Mouse (Mus musculus) G1E (cell line): ENCODE data around the gene Unc5c. TPM values are rescaled to one million over a fixed set of nuclear protein-coding genes. Genes with fewer than 3 reads are reported as not detected.

Source experiments
- ATAC-seq: 2 replicates; pipeline ENCODE4 v1.8.0; 2016; ENCODE audit warnings: mild to moderate bottlenecking; ENCODE audit not compliant: insufficient number of reproducible peaks, poor library complexity, low FRiP score, severe bottlenecking; ENCODE audit errors: extremely low read depth
- DNase-seq: peaks from one replicate; pipeline ENCODE4 v3.0.0; 2012; ENCODE audit warnings: low spot score
- H3K27me3 ChIP-seq: 2 replicates; pipeline ENCODE4 v1.6.1; 2012; ENCODE audit warnings: mild to moderate bottlenecking, low read length, inconsistent platforms; ENCODE audit not compliant: insufficient read depth
- H3K36me3 ChIP-seq: replicated peaks from 2 replicates; pipeline ENCODE3; 2012; ENCODE audit warnings: mild to moderate bottlenecking, inconsistent platforms
- H3K4me1 ChIP-seq: 2 replicates; pipeline ENCODE4 v1.6.1; 2012; ENCODE audit warnings: low read depth, low read length, inconsistent platforms, mixed read lengths; ENCODE audit not compliant: insufficient read depth
- H3K4me3 ChIP-seq: 2 replicates; pipeline ENCODE4 v1.5.1; 2012; ENCODE audit warnings: low read depth, mild to moderate bottlenecking, inconsistent platforms, low read length, moderate library complexity, mixed read lengths
- H3K9me3 ChIP-seq: replicated peaks from 2 replicates; pipeline ENCODE4 v1.6.1; 2012; ENCODE audit warnings: inconsistent platforms
- CTCF ChIP-seq: IDR thresholded peaks from 2 replicates; pipeline ENCODE4 v1.5.1; 2012; ENCODE audit warnings: low read depth, low read length, inconsistent platforms, mixed read lengths
- GATA1 ChIP-seq: IDR thresholded peaks from 2 replicates; pipeline ENCODE4 v1.6.1; 2012; ENCODE audit warnings: borderline replicate concordance, low read length, inconsistent platforms, mixed read lengths
- GATA2 ChIP-seq: IDR thresholded peaks from 2 replicates; pipeline ENCODE4 v1.6.1; 2012; ENCODE audit warnings: low read depth, low read length, inconsistent platforms, borderline replicate concordance
- POLR2AphosphoS5 ChIP-seq: IDR thresholded peaks from 2 replicates; pipeline ENCODE4 v1.6.1; 2012; ENCODE audit warnings: low read depth, low read length, inconsistent platforms; ENCODE audit not compliant: insufficient replicate concordance
- TAL1 ChIP-seq: conservative IDR thresholded peaks from 2 replicates; pipeline ENCODE4 v1.6.1; 2012; ENCODE audit warnings: low read depth, low read length, inconsistent platforms, mixed read lengths
- polyA plus RNA-seq: library from polyadenylated mRNA; stranded (reverse); fragments of >175 nt; gene quantifications from 2 replicates; pipeline ENCODE4 v1.2.3, GENCODE M21; 2012
- total RNA-seq, 2 experiments: library from RNA; stranded (forward) in 1 of 2; stranded (reverse) in 1 of 2; fragments of 200-1000 nt in 1 of 2; fragments of >200 nt in 1 of 2; fragmentation: Nextera tagmentation in 1 of 2; gene quantifications; 2 replicates each; pipeline ENCODE4 v1.2.3; 2014 to 2017

The Unc5c gene
- total and polyA plus RNA-seq, 3 experiments, result 0.33 TPM; not detected in 2

DNA sequence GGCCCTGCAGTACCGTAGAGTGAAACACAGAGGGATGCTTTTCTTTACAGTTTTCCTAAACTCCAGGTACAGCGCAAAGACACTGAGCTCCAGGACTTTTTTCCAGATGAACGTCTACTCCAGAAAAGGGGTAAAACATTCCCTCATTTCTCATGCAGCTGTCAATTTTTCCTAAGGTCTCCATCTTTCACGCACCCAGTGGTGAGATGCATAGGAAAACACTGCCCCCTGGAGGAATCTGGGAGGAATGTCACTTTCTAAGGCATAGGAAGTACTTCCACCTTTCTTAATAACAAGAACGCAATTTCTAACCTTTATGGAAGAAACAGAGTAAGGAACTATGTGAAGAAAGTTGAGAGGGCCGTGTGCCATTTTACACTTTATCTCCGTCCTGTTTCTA, 373.8 kb downstream of the Unc5c start:
- Histone ChIP-seq H3K4me1 (no peaks in the 10 kb centered on the region), H3K36me3 (no peaks in the 10 kb centered on the region), H3K9me3 (no peaks in the 10 kb centered on the region), H3K4me3 (no peak overlapping the region), H3K27me3 (0 out of 2 replicates have a peak, but pooled peaks cover 2% of the 10 kb centered on the region)
- no peak for TF ChIP-seq GATA1
- TF ChIP-seq CTCF, result peak; percentile 49
- ATAC-seq (peak; percentile 49; the same call in 1 of the 2 replicates), DNase-seq (peak; percentile 6)

DNA sequence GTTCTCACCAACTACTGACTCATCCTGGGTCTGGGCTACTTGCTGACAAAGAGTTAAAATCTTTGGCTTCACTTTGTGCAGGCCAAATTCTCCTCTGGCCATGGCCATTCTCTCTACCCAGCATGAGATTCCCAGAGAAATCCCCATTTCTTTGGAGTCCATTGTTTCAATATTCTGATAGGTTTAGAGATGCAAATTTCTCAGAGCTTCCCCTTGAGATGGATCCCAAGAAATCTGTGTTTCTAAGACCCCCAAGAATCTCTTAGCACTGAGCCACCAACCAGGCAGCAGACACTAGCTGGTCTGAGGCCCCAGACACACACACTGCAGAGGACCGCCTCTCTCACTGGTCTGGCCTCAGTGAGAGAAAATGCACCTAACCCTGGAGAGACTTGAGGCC, 384.2 kb downstream of the Unc5c start:
- TF ChIP-seq GATA1, result no peak
- TF ChIP-seq TAL1, result no peak
- no peak for TF ChIP-seq GATA2
- no peak for TF ChIP-seq CTCF
- no peak for TF ChIP-seq POLR2AphosphoS5
- H3K9me3 ChIP-seq, result no peaks in the 10 kb centered on the region
- no peaks in the 10 kb centered on the region for H3K27me3 ChIP-seq
- DNase-seq (no peak), ATAC-seq (no peak)
- H3K36me3 ChIP-seq, result no peaks in the 10 kb centered on the region
- H3K4me3 ChIP-seq, result no peak overlapping the region
- H3K4me1 ChIP-seq, result no peaks in the 10 kb centered on the region

DNA sequence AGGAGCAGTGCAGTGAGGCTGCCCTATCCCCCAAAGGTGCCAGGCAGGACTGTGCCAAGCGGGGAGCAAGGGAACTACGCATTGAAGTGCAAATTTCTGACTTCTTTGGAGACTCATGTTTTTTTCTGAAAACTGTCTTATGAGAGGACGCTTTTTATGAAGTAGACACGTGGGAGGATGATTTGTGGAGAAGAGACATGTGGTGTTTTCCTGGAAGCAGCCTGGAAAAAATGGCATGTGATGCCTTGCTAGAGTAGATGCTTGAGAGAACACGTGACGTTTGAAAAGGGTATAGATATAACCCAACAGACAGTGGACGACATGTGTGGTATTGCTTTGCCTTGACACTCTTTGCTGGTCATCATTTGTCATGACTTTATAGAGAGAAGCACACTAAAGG, 385.1 kb downstream of the Unc5c start:
- H3K4me1 ChIP-seq, result no peaks in the 10 kb centered on the region
- H3K36me3 ChIP-seq, result no peaks in the 10 kb centered on the region
- no peak for TF ChIP-seq POLR2AphosphoS5
- TF ChIP-seq GATA1, result no peak
- no peak for TF ChIP-seq GATA2
- TF ChIP-seq TAL1, result no peak
- no peak for TF ChIP-seq CTCF
- ATAC-seq (no peak), DNase-seq (no peak)
- H3K4me3 ChIP-seq, result no peak overlapping the region
- H3K27me3 ChIP-seq, result no peaks in the 10 kb centered on the region
- no peaks in the 10 kb centered on the region for H3K9me3 ChIP-seq

DNA sequence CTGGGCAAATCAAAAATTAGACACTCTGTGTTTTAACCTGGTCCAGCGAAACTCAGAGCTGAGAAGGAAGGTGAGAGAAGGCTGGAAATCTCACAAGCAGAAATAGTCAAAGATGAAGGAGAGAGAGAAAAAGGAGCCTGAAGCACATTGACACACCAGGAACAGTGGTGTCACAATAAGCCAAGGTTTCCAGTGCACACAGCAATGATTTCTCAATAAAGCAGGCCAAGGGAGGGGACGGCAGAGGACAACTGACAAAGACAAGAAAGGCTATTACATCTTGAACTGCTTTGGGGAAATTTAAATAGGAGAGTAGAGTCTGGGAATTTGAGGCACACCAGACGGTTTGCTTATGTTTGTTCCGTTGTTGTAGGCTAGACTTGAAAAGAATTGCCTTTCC, 389.3 kb downstream of the Unc5c start:
- ATAC-seq, result no peak
- no peak for DNase-seq

DNA sequence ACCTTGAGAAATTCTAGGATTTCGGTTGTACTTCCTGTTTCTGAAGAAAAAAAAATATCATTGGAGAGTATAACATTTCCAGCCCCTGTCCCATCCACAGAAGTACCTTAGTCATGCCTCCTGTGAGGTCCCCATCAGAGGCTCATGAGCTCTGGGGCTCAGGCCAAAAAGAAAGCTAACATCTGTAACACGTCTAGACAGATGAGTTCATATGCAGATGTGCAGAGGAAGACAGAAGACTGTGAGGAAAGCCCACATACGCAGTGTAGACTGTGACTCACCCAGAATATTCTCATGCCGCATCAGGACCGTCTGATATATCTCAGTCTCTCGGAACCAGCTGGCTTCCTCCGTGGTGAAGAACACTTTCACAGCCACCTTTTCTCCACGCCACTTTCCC, 392.1 kb downstream of the Unc5c start:
- DNase-seq (no peak), ATAC-seq (no peak)
- H3K4me1 ChIP-seq, result no peaks in the 10 kb centered on the region
- no peaks in the 10 kb centered on the region for H3K9me3 ChIP-seq
- no peaks in the 10 kb centered on the region for H3K36me3 ChIP-seq
- H3K4me3 ChIP-seq, result no peak overlapping the region
- H3K27me3 ChIP-seq, result no peaks in the 10 kb centered on the region
- TF ChIP-seq GATA1 (no peak), CTCF (no peak), POLR2AphosphoS5 (no peak), TAL1 (no peak), GATA2 (no peak)

More for the DNA sequence above, 389.3 kb downstream of the Unc5c start:
- Histone ChIP-seq H3K36me3 (no peaks in the 10 kb centered on the region), H3K4me1 (no peaks in the 10 kb centered on the region), H3K9me3 (no peaks in the 10 kb centered on the region), H3K27me3 (no peaks in the 10 kb centered on the region), H3K4me3 (no peak overlapping the region)
- TF ChIP-seq GATA1, result no peak
- TF ChIP-seq POLR2AphosphoS5, result no peak
- TF ChIP-seq CTCF, result no peak
- TF ChIP-seq TAL1, result no peak
- no peak for TF ChIP-seq GATA2

DNA sequence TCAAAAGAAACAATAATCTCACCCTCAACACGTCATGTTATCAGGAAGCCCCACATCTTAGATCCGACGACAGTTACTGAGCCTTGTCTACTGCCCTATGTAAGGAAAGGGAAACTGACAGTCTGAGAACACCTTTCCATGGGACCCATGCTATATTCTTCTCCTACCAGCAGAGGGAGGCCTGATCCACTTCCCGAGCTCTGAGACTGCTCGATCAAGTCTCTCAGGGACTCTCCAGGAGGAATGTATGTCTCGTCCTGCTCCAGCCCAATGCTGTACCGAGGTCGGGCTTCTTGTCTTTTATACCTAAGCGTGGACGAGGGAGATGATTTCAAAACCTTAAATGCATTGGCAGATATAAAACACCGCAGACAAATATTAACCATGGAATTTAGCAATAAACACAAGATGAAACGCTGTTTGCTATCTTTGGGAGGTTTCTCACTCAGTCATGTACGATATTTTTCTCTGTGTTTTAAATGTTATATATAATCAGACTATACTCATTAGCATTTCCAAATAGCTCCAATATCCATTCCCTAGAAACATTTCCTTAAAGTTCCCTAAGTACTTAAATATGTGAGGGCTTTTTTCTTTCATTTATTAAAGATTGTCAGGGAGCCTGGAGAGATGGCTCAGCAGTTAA, 397.9 kb downstream of the Unc5c start:
- TF ChIP-seq CTCF, result peak; percentile 36
- TF ChIP-seq GATA2, result no peak
- peak; percentile 70 for ATAC-seq
- Histone ChIP-seq H3K4me3 (no peak overlapping the region), H3K4me1 (no peaks in the 10 kb centered on the region), H3K27me3 (no peaks in the 10 kb centered on the region), H3K36me3 (no peaks in the 10 kb centered on the region), H3K9me3 (no peaks in the 10 kb centered on the region)
- DNase-seq, result no peak

DNA sequence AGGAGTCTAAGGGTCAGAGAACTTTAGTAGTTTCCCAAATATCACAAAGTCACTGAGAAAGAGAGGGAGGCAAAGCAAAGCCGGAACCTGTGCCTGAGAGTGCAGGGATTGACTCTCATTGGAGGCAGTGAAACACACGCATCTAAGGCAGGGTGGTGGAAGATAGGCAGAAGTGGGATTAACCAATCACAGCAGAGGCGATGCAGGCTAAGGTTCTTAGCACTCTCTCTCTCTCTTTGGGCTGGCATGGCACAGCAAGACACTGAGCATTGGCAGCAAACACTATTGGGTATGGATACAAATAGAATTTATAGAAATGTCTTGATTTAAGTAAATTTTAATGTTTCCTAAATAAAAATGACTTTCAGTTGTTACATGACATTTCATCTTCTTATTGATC, 406.8 kb downstream of the Unc5c start:
- Histone ChIP-seq H3K4me3 (no peak overlapping the region), H3K27me3 (no peaks in the 10 kb centered on the region), H3K4me1 (no peaks in the 10 kb centered on the region), H3K36me3 (no peaks in the 10 kb centered on the region), H3K9me3 (no peaks in the 10 kb centered on the region)
- TF ChIP-seq CTCF, result no peak
- no peak for TF ChIP-seq GATA1
- no peak for TF ChIP-seq TAL1
- TF ChIP-seq GATA2, result no peak
- TF ChIP-seq POLR2AphosphoS5, result no peak
- ATAC-seq, result no peak
- no peak for DNase-seq
